Mouse (Mus musculus) WW6 (cell line): ENCODE measurements around the gene Atp6v1fnb.

ENCODE experiments used
- DNase-seq: peaks from one replicate; pipeline ENCODE4 v3.0.0-alpha.2; 2013; ENCODE audit warnings: low read depth, low spot score

Atp6v1fnb gene

DNA sequence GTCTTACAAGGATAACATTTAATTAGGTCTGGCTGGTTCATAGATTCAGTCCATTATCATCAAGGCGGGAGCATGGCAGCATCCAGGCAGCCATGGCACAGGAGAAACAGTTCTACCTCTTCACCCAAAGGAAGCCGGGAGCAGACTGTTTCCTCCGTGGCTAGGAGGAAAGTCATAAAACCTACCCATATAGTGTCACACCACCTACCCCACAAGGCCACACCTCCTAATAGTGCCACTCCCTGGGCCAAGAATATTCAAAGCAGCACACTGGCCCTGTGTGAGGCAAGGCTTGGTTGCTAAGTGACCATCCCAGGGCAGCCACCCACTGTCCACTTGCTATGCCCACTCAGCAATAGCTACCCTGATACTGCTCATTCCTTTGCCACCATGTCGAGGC is at the start of gene Atp6v1fnb:
Gene Atp6v1fnb, plus strand, starts transcription at position 301 of the 400 bp plus-strand sequence.
- DNase-seq: no peak

DNA sequence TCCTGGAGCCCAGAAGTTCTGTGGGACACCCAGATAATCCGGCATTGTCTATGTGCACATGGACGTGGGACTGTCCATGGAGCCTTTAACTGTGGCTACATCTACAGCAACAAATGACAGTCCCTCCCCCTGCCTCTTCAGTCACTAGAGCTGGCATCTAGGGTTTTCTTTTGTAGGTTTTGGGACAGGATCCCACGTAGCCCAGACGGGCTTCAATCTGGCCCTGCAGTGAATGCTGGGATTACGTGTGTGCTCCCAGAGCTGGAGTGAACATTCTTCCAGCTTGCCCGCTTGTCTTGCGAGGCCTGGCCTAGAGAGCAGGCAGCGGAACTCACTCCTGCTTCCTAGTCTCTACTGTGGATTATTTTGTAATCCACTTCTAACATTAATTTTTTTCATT is 46.1 kb upstream of the Atp6v1fnb start:
- no peak for DNase-seq

- DNase-seq: no peak
These were observed 44.9 kb upstream of the Atp6v1fnb start for GRCm38 (mm10) chr6:29426331-29426730.

GRCm38 (mm10) chr6:29428171-29428570 is 43.1 kb upstream of the Atp6v1fnb start:
- no peak for DNase-seq

- DNase-seq: no peak
These were observed 40.4 kb upstream of the Atp6v1fnb start for GRCm38 (mm10) chr6:29430681-29431420.

- DNase-seq: no peak
These were observed 39.8 kb upstream of the Atp6v1fnb start for GRCm38 (mm10) chr6:29431473-29431872.

DNA sequence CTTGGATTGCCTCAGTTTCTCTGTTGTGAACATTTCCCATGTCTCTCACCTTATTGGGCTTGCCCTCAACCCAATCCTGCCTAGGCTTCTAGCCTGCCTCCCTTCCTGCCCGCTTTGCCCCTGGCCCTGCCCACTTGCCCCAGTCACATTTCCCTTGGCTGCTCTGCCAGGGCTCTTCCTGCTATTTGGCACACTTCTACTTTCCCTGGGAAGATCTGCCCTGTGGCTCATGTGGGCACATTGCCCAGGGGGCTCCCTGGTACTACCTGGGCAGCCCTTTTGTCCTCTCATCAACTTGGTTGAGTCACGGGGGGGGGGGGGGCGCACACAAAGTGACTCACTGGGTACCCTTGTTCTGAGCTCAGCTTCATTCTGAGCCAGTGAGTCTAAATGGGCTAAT is 39.1 kb upstream of the Atp6v1fnb start:
- no peak for DNase-seq

- no peak for DNase-seq
These were observed 38.6 kb upstream of the Atp6v1fnb start for GRCm38 (mm10) chr6:29432676-29433037.

DNA sequence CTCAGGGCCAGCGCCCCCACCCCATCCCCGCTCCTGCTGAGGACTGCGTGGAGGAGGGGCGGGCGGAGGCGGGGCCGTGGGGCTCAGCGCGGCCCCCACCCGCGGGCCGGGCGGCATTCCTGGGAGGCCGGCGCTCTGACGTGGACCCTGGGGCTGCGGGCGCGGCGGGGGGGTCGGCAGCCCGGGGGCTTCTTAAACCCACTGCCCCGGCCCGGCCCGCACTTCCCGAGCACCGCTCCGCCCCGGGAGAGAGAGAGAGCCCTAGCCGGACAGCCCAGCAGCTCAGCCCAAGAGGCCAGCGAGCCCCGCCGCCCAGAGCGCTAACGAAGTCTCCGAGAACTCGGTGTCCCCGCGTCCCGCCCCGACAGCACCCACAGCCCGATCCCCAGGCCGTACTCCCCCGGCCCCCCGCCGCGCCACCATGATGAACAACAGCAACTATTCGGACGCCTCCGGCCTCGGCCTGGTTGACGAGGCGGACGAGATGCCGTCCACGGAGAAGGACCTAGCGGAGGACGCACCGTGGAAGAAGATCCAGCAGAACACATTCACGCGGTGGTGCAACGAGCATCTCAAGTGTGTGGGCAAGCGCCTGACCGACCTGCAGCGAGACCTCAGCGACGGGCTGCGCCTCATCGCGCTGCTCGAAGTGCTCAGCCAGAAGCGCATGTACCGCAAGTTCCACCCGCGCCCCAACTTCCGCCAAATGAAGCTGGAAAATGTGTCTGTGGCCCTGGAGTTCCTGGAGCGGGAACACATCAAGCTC is 38.0 kb upstream of the Atp6v1fnb start, which contains the start of gene Flnc:
Gene Flnc, plus strand, starts transcription at position 219 of the 766 bp plus-strand sequence.
- DNase-seq: no peak

- DNase-seq: no peak
These were observed 37.1 kb upstream of the Atp6v1fnb start for GRCm38 (mm10) chr6:29433804-29434795.

GRCm38 (mm10) chr6:29434911-29435691 is 36.1 kb upstream of the Atp6v1fnb start:
- no peak for DNase-seq

GRCm38 (mm10) chr6:29435940-29436451 is 35.2 kb upstream of the Atp6v1fnb start:
- DNase-seq: no peak

DNA sequence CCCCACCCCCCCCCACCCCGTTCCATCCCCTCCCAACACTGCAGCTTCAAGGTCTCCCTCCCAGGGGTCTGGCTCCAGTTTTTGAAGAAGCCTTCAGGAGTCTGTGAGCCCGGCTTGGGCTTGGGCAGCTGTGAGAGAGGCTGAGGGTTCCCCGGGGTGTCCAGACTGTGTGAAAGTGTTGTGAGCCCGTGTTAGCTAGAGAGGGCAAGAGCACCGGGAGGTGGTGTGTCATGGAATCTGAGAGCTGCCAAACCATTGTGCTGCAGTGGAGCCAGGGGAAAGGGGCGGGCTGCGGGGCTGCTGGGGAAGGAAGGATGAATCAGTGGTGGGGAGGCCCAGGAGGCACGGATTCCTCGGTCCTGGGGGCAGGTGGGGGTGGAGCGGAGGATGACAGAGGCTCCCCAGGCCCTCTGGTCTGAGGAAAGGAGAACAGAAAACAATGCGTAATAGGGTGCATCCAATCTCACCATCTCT is 34.7 kb upstream of the Atp6v1fnb start:
- DNase-seq: no peak

DNA sequence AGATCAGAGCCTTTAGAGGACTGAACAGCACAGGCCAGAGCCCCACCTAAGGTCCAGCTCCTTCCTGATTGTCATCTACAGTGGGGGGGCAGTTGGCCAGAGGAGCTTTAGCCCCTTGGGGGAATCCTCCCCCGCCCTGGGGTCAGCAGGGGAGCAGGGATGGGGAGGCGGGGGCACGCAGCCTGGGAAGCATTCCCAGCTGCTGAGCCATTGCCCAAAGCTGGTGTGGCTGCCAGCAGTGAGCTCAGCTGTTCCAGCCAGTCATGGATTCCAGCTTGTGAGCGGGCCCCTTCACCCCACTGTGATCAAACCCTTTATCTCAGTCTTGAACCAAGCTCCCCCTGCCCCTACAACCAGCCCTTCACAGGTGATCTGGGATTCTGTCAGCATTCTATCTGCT is 32.0 kb upstream of the Atp6v1fnb start:
- DNase-seq: no peak

- no peak for DNase-seq
These were observed 31.4 kb upstream of the Atp6v1fnb start for GRCm38 (mm10) chr6:29439789-29440188.

GRCm38 (mm10) chr6:29444773-29445172 is 26.5 kb upstream of the Atp6v1fnb start:
- no peak for DNase-seq

DNA sequence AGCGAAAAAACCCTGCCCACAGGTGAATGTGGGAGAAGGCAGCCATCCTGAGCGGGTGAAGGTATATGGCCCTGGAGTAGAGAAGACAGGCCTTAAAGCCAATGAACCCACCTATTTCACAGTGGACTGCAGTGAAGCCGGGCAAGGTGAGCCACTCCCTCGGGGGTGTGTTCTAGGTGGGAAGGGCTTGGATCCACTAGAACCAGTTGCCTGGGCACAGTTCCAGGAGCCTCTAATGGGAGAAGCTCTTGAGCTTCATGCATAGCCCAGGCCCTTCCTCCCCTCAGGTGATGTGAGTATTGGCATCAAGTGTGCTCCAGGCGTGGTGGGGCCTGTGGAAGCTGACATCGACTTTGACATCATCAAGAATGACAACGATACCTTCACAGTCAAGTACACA is 25.9 kb upstream of the Atp6v1fnb start:
- DNase-seq: no peak

- DNase-seq: peak; percentile 56
These were observed 21.4 kb upstream of the Atp6v1fnb start for GRCm38 (mm10) chr6:29449858-29450257.

DNA sequence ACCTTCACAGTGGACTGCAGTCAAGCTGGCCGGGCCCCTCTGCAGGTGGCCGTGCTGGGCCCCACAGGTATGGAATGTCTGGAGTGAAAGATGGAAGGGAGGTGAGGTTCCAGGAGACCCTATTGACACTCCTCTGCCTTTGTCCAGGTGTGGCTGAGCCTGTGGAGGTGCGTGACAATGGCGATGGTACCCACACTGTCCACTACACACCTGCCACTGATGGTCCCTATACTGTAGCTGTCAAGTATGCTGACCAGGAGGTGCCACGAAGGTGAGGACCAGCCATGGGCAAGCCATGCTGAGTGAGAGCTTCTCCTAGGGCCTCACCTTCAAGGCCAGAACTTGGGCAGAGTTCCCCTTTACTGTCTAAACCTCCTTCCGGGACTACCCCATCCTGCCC is 20.6 kb upstream of the Atp6v1fnb start:
- DNase-seq: no peak

GRCm38 (mm10) chr6:29461502-29461901 is 9.7 kb upstream of the Atp6v1fnb start:
- DNase-seq: no peak

GRCm38 (mm10) chr6:29463388-29463787 is 7.8 kb upstream of the Atp6v1fnb start:
- DNase-seq: no peak
